Mouse (Mus musculus): Measurements from ENCODE around the gene Gm9611. TPM values are rescaled to one million over a fixed set of nuclear protein-coding genes. Genes with fewer than 3 reads are reported as not detected.
"Not testable (repeated sequence)": the region's sequence is repeated elsewhere in the genome, so short reads cannot be mapped to it uniquely, and the experiment has no call there.

Gm9611 gene
- total RNA-seq (2021): not detected
- long read RNA-seq, experiment 1: 0 reads
- long read RNA-seq, experiment 2: 0 reads

- DNase-seq: not testable (repeated sequence)
Measured at GRCm38 (mm10) chr14:42297258-42297657, at the start of gene Gm9611. Gene Gm9611 (minus strand): TSS chr14:42297358.

- DNase-seq: not testable (repeated sequence)
Measured at GRCm38 (mm10) chr14:42309910-42310309, 12.8 kb upstream of the Gm9611 start, which contains the start of gene Gm7995. Gene Gm7995 (plus strand): TSS chr14:42310210.

- DNase-seq: not testable (repeated sequence)
Measured at GRCm38 (mm10) chr14:42259948-42260347, 37.2 kb downstream of the Gm9611 start, which contains the start of gene Gm17026. Gene Gm17026 (minus strand): TSS chr14:42260048.

Small RNAs within 50 kb of the gene (microRNA-seq; reads per million reads assigned to microRNA genes)
- gene Gm25208 (0 reads per million in 2 experiments), gene Gm25892 (0 reads per million in 2 experiments)

Other genes with a start within 250 kb of the Gm9611 start
- not detected for gene Gm7951, start 180.0 kb downstream of the Gm9611 start, total RNA-seq (2021)
- gene Gm17027, start 134.7 kb downstream of the Gm9611 start, total RNA-seq (2021): not detected
- not detected for gene Gm3573, start 106.6 kb downstream of the Gm9611 start, total RNA-seq (2021)
- not detected for gene Gm17026, start 37.3 kb downstream of the Gm9611 start, total RNA-seq (2021)
- not detected for gene Gm7995, start 12.9 kb upstream of the Gm9611 start, total RNA-seq (2021)
- gene Gm8005, start 142.3 kb upstream of the Gm9611 start, total RNA-seq (2021): not detected
- not detected for gene Gm8011, start 166.5 kb upstream of the Gm9611 start, total RNA-seq (2021)
- not detected for gene Gm8020, start 205.0 kb upstream of the Gm9611 start, total RNA-seq (2021)
- gene Gm8024, start 226.9 kb upstream of the Gm9611 start, total RNA-seq (2021): not detected